Mouse (Mus musculus) ovary, postnatal 14 days (tissue): Measurements from ENCODE around the gene Magea6.
"Not testable (repeated sequence)": the region's sequence is repeated elsewhere in the genome, so short reads cannot be mapped to it uniquely, and the experiment has no call there.

ENCODE experiments used
- DNase-seq: peaks from one replicate; pipeline ENCODE4 v3.0.0; 2022; ENCODE audit warnings: low spot score

Magea6 gene

GRCm38 (mm10) chrX:154935887-154936286 is at the start of gene Magea6:
Gene Magea6, minus strand, starts transcription at chrX:154935987.
- DNase-seq = not testable (repeated sequence)

- DNase-seq = not testable (repeated sequence)
Measured at GRCm38 (mm10) chrX:154949405-154949804, 13.6 kb upstream of the Magea6 start, which contains the start of gene Magea3. Gene Magea3, minus strand, starts transcription at chrX:154949505.

- not testable (repeated sequence) for DNase-seq
Measured at GRCm38 (mm10) chrX:154890167-154890566, 45.6 kb downstream of the Magea6 start, which contains the start of gene Cldn34b1. Gene Cldn34b1, minus strand, starts transcription at chrX:154890267.
